Mouse (Mus musculus): ENCODE measurements around the gene Tbc1d8. TPM values are rescaled to one million over a fixed set of nuclear protein-coding genes. Genes with fewer than 3 reads are reported as not detected.
A peak's percentile ranks its signal among the peaks of the same experiment; 100 is the strongest.

Tbc1d8 gene
- polyA plus RNA-seq, 1 experiment from 2014 or later, result 6.3 TPM

- H3K9me3 ChIP-seq, result no peaks in the 10 kb centered on the region
- no peak overlapping the region for H3K4me3 ChIP-seq
- DNase-seq (ENCODE audit: low spot score), result no peak
- no peaks in the 10 kb centered on the region for H3K27me3 ChIP-seq (ENCODE audit: insufficient read depth, poor library complexity, severe bottlenecking)
- no peaks in the 10 kb centered on the region for H3K4me1 ChIP-seq (replicated peaks)
- 74% methylated on average over 9 of the region's 9 CpGs for WGBS
- H3K27ac ChIP-seq, result no peak overlapping the region
- H3K36me3 ChIP-seq, result no peaks in the 10 kb centered on the region
These were observed 48.5 kb downstream of the Tbc1d8 start for GRCm38 (mm10) chr1:39430020-39430419.

GRCm38 (mm10) chr1:39429015-39429414 lies 49.5 kb downstream of the Tbc1d8 start:
- 89% methylated on average over 5 of the region's 5 CpGs for WGBS

GRCm38 (mm10) chr1:39428280-39428679 lies 50.3 kb downstream of the Tbc1d8 start:
- Histone ChIP-seq H3K27ac (no peak overlapping the region), H3K4me1 (replicated peaks) (no peaks in the 10 kb centered on the region), H3K27me3 (ENCODE audit: insufficient read depth, poor library complexity, severe bottlenecking) (no peaks in the 10 kb centered on the region), H3K36me3 (no peaks in the 10 kb centered on the region), H3K4me3 (no peak overlapping the region), H3K9me3 (no peaks in the 10 kb centered on the region)
- DNase-seq (ENCODE audit: low spot score), result no peak
- WGBS, result 88% methylated on average over 4 of the region's 4 CpGs

More at GRCm38 (mm10) chr1:39429015-39429414, 49.5 kb downstream of the Tbc1d8 start:
- no peak overlapping the region for H3K27ac ChIP-seq
- H3K27me3 ChIP-seq (ENCODE audit: insufficient read depth, poor library complexity, severe bottlenecking), result no peaks in the 10 kb centered on the region
- H3K9me3 ChIP-seq, result no peaks in the 10 kb centered on the region
- no peak overlapping the region for H3K4me3 ChIP-seq
- no peaks in the 10 kb centered on the region for H3K4me1 ChIP-seq (replicated peaks)
- DNase-seq (ENCODE audit: low spot score), result no peak
- H3K36me3 ChIP-seq, result no peaks in the 10 kb centered on the region

- H3K36me3 ChIP-seq, result no peaks in the 10 kb centered on the region
- no peaks in the 10 kb centered on the region for H3K27me3 ChIP-seq (ENCODE audit: insufficient read depth, poor library complexity, severe bottlenecking)
- WGBS, result 93% methylated on average over 9 of the region's 9 CpGs
- H3K9me3 ChIP-seq, result no peaks in the 10 kb centered on the region
- H3K4me3 ChIP-seq, result no peak overlapping the region
- H3K27ac ChIP-seq, result no peak overlapping the region
- DNase-seq (ENCODE audit: low spot score), result no peak
- H3K4me1 ChIP-seq (replicated peaks), result no peaks in the 10 kb centered on the region
These were observed 53.1 kb downstream of the Tbc1d8 start for GRCm38 (mm10) chr1:39425497-39425896.

- H3K9me3 ChIP-seq, result no peaks in the 10 kb centered on the region
- no peak overlapping the region for H3K27ac ChIP-seq
- WGBS, result 94% methylated on average over 6 of the region's 6 CpGs
- peaks cover 6% of the 10 kb centered on the region; the same call in 1 of the 2 replicates for H3K4me1 ChIP-seq (replicated peaks)
- no peaks in the 10 kb centered on the region for H3K27me3 ChIP-seq (ENCODE audit: insufficient read depth, poor library complexity, severe bottlenecking)
- no peak for DNase-seq (ENCODE audit: low spot score)
- no peak overlapping the region for H3K4me3 ChIP-seq
- no peaks in the 10 kb centered on the region for H3K36me3 ChIP-seq
These were observed 57.6 kb downstream of the Tbc1d8 start for GRCm38 (mm10) chr1:39420987-39421386.

GRCm38 (mm10) chr1:39418852-39419251 lies 59.7 kb downstream of the Tbc1d8 start:
- H3K4me1 ChIP-seq (replicated peaks), result peaks cover 6% of the 10 kb centered on the region; the same call in 1 of the 2 replicates
- no peak overlapping the region for H3K27ac ChIP-seq
- no peak overlapping the region for H3K4me3 ChIP-seq
- no peaks in the 10 kb centered on the region for H3K9me3 ChIP-seq
- no peak for DNase-seq (ENCODE audit: low spot score)
- no peaks in the 10 kb centered on the region for H3K27me3 ChIP-seq (ENCODE audit: insufficient read depth, poor library complexity, severe bottlenecking)
- WGBS, result 85% methylated on average over 9 of the region's 9 CpGs
- no peaks in the 10 kb centered on the region for H3K36me3 ChIP-seq

- peaks cover 6% of the 10 kb centered on the region; the same call in 1 of the 2 replicates for H3K4me1 ChIP-seq (replicated peaks)
- no peaks in the 10 kb centered on the region for H3K9me3 ChIP-seq
- DNase-seq (ENCODE audit: low spot score), result peak; percentile 12
- H3K27me3 ChIP-seq (ENCODE audit: insufficient read depth, poor library complexity, severe bottlenecking), result no peaks in the 10 kb centered on the region
- WGBS, result 49% methylated on average over 12 of the region's 12 CpGs
- H3K27ac ChIP-seq, result no peak overlapping the region
- H3K36me3 ChIP-seq, result no peaks in the 10 kb centered on the region
- no peak overlapping the region for H3K4me3 ChIP-seq
These were observed 60.7 kb downstream of the Tbc1d8 start for GRCm38 (mm10) chr1:39417817-39418216.

GRCm38 (mm10) chr1:39410085-39410821 lies 68.3 kb downstream of the Tbc1d8 start:
- H3K9me3 ChIP-seq, result no peaks in the 10 kb centered on the region
- no peak overlapping the region for H3K4me3 ChIP-seq
- H3K36me3 ChIP-seq, result no peaks in the 10 kb centered on the region
- WGBS, result 81% methylated on average over 19 of the region's 19 CpGs
- no peaks in the 10 kb centered on the region for H3K27me3 ChIP-seq (ENCODE audit: insufficient read depth, poor library complexity, severe bottlenecking)
- no peak for DNase-seq (ENCODE audit: low spot score)
- H3K4me1 ChIP-seq (replicated peaks), result peaks cover 9% of the 10 kb centered on the region
- H3K27ac ChIP-seq, result no peak overlapping the region

GRCm38 (mm10) chr1:39408668-39409067 lies 69.9 kb downstream of the Tbc1d8 start:
- no peak overlapping the region for H3K4me3 ChIP-seq
- H3K4me1 ChIP-seq (replicated peaks), result peaks cover 9% of the 10 kb centered on the region
- no peak for DNase-seq (ENCODE audit: low spot score)
- H3K36me3 ChIP-seq, result no peaks in the 10 kb centered on the region
- 71% methylated on average over 7 of the region's 7 CpGs for WGBS
- H3K9me3 ChIP-seq, result no peaks in the 10 kb centered on the region
- no peaks in the 10 kb centered on the region for H3K27me3 ChIP-seq (ENCODE audit: insufficient read depth, poor library complexity, severe bottlenecking)
- H3K27ac ChIP-seq, result no peak overlapping the region

GRCm38 (mm10) chr1:39408123-39408522 lies 70.4 kb downstream of the Tbc1d8 start:
- H3K4me1 ChIP-seq (replicated peaks), result peaks cover 9% of the 10 kb centered on the region
- DNase-seq (ENCODE audit: low spot score), result no peak
- H3K27me3 ChIP-seq (ENCODE audit: insufficient read depth, poor library complexity, severe bottlenecking), result no peaks in the 10 kb centered on the region
- no peak overlapping the region for H3K27ac ChIP-seq
- H3K4me3 ChIP-seq, result no peak overlapping the region
- H3K9me3 ChIP-seq, result no peaks in the 10 kb centered on the region
- no peaks in the 10 kb centered on the region for H3K36me3 ChIP-seq
- WGBS, result 87% methylated on average over 6 of the region's 6 CpGs

GRCm38 (mm10) chr1:39407108-39407507 lies 71.4 kb downstream of the Tbc1d8 start:
- Histone ChIP-seq H3K27ac (no peak overlapping the region), H3K4me1 (replicated peaks) (peaks cover 9% of the 10 kb centered on the region), H3K4me3 (no peak overlapping the region), H3K9me3 (no peaks in the 10 kb centered on the region), H3K27me3 (ENCODE audit: insufficient read depth, poor library complexity, severe bottlenecking) (no peaks in the 10 kb centered on the region), H3K36me3 (no peaks in the 10 kb centered on the region)
- WGBS, result 81% methylated on average over 4 of the region's 4 CpGs
- DNase-seq (ENCODE audit: low spot score), result no peak

- WGBS, result 92% methylated on average over 3 of the region's 3 CpGs
- Histone ChIP-seq H3K4me1 (replicated peaks) (no peaks in the 10 kb centered on the region), H3K27ac (no peak overlapping the region), H3K9me3 (no peaks in the 10 kb centered on the region), H3K36me3 (peaks cover 11% of the 10 kb centered on the region), H3K4me3 (no peak overlapping the region), H3K27me3 (ENCODE audit: insufficient read depth, poor library complexity, severe bottlenecking) (no peaks in the 10 kb centered on the region)
- DNase-seq (ENCODE audit: low spot score), result no peak
These were observed 78.4 kb downstream of the Tbc1d8 start for GRCm38 (mm10) chr1:39400173-39400572.

GRCm38 (mm10) chr1:39399228-39399627 lies 79.3 kb downstream of the Tbc1d8 start:
- H3K36me3 ChIP-seq, result peaks cover 11% of the 10 kb centered on the region
- no peaks in the 10 kb centered on the region for H3K9me3 ChIP-seq
- no peaks in the 10 kb centered on the region for H3K27me3 ChIP-seq (ENCODE audit: insufficient read depth, poor library complexity, severe bottlenecking)
- H3K4me3 ChIP-seq, result no peak overlapping the region
- WGBS, result 65% methylated on average over 4 of the region's 4 CpGs
- no peak for DNase-seq (ENCODE audit: low spot score)
- H3K27ac ChIP-seq, result no peak overlapping the region
- 0 out of 2 replicates have a peak, but pooled peaks cover 3% of the 10 kb centered on the region for H3K4me1 ChIP-seq (replicated peaks)
